Mouse (Mus musculus): ENCODE measurements around the gene Otud7b.

Gene Otud7b

GRCm38 (mm10) chr3:96084146-96084755 is 20.1 kb upstream of the Otud7b start:
- DNase-seq (ENCODE audit: low spot score in 2 of 2): no peak

DNA sequence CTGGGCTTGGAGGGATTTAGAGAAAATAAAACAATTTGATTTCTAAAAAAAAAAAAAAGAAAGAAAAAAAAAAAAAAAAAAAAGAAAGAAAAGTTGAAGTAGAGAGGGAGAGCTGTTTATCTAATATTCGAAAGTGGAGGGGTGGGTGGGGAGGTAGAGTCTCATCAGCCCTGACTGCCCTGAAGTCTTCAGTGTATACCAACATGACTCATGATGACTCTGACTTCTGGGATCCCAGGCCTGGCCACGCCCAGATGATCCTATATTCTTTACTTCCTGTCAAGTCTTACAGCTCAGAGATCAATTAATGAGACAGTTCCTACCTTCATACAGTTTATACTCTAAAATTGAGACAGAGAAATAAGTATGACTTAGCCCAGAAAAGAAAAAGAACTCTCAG is 17.1 kb upstream of the Otud7b start:
- DNase-seq (ENCODE audit: low spot score in 2 of 2): no peak

DNA sequence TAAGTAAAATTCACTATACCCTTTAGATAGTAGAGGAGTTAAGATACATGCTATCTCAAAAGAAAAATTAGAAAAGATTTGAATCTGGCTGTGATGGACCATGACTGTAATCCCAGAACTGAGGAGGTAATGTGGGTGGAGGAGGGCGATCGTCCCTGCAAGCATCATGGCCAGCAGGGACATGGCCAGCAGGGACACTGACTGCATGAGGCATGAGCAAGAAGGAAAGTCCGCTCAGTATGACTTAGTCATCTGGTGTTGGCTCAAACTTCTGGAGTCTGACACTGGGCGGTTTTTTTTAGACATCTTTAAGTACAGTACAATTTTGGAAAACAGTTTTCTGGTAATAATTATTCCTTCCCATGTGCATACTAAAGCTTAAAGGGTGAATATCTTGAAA is 16.5 kb upstream of the Otud7b start:
- DNase-seq (ENCODE audit: low spot score in 2 of 2): no peak

DNA sequence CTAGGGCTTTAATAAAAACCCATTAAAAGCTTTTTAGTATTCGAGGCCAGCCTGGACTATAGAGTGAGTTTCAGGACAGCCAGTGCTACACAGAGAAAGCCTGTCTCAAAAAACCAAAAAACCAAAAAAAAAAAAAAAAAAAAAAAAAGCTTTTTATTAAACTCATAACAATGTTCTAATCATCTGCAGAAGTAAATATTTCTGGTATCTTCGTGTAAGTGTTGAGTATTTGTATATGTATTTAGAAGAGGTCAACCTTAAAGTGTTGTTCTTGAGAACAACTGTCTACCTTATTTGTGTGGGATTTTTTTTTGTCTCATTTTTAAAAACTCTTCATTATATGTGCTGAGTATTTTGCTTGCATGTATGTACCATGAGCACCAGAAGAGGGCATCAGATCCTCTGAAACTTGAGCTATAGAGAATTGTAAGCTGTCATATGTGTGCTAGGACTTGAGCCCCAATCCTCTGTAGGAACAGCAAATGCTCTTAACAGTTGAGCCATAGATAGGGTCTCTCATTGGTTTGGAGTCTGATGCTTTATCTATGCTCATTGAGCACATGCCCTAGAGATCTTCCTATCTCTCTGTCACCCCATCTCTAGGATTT is 14.3 kb upstream of the Otud7b start:
- no peak for DNase-seq (ENCODE audit: low spot score in 2 of 2)

DNA sequence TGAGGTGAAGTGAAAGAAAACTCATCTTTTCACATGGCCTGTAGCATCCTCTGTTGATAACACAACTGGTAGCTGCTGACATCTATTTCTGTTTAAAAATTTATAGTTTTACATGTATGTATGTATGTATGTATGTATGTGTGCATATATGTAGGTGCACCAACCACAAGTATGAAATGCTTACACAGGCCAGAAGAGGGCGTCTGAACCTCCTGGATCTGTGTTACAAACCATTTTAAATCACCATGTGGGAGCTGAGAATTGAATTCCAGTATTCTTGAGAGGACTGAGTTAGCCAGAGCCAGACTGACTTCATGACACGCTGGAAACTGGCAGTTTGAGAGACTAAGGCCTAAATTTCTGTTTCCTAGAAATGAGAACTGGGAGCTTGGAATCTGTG is 13.2 kb upstream of the Otud7b start:
- DNase-seq (ENCODE audit: low spot score in 2 of 2): no peak

DNA sequence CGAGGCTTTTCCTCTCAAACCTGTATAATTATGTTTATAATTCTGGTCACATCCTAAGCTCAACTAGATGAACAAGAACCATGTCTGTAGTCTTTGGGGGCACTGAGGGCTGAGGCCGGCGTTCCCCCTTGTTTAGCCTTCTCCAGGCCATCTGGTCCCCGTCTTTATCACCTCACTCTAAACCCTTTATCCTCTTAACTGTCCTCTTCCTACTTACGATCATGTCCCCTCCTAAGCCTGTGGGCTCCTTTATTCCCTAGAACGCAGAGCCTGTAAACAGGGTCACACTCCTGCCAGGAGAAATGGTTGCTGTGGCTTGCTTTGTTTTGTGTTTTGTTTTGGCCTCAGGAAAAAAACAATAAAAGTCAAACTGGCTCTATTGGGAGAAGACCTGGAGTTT is 12.4 kb upstream of the Otud7b start:
- DNase-seq (ENCODE audit: low spot score in 2 of 2): no peak

- no peak for DNase-seq (ENCODE audit: low spot score in 2 of 2)
Measured at GRCm38 (mm10) chr3:96093509-96093908, 10.8 kb upstream of the Otud7b start.

DNA sequence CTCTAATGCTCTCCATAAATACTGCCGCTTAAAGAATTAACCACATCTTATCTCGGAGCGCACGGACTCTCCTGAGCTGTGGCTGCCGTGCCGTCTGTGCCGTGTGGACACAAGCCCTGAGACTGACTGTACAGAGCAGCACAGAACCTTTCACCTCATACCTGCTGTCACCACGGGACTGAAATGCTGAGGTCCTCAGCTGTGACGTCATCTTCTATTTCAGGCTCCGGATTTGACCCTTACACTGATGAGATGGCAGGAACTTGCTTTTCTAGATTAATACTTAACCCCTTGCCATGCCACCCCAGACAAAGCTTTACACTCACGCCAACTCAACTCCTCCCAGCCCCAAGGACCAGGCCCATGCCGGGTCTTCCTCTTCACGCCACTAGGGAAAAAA is 10.1 kb upstream of the Otud7b start:
- no peak for DNase-seq (ENCODE audit: low spot score in 2 of 2)

- DNase-seq (ENCODE audit: low spot score in 2 of 2): no peak
Measured at GRCm38 (mm10) chr3:96098168-96098567, 6.2 kb upstream of the Otud7b start.

GRCm38 (mm10) chr3:96098616-96099267 is 5.6 kb upstream of the Otud7b start:
- DNase-seq (ENCODE audit: low spot score in 2 of 2): no peak

- DNase-seq (ENCODE audit: low spot score in 2 of 2): no peak
Measured at GRCm38 (mm10) chr3:96102100-96102872, 2.0 kb upstream of the Otud7b start.

DNA sequence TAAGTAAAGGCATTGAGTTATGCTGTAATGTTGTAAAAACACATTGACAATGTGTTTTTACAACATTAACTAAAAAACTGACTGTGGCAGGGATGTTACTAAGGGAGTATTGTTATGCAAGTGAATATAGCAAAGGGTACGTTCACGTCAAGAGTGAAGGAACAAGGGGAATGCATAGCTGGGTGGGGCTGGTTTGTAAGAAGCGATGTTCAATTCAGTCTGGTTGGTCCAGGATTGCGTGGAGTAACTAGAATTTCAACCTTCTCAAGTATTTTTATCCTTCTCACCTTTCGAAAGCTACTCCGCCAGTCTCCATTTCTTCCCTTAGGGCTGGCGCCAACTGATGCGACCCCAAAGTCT is 446 bp upstream of the Otud7b start:
- DNase-seq (ENCODE audit: low spot score in 2 of 2): no peak

DNA sequence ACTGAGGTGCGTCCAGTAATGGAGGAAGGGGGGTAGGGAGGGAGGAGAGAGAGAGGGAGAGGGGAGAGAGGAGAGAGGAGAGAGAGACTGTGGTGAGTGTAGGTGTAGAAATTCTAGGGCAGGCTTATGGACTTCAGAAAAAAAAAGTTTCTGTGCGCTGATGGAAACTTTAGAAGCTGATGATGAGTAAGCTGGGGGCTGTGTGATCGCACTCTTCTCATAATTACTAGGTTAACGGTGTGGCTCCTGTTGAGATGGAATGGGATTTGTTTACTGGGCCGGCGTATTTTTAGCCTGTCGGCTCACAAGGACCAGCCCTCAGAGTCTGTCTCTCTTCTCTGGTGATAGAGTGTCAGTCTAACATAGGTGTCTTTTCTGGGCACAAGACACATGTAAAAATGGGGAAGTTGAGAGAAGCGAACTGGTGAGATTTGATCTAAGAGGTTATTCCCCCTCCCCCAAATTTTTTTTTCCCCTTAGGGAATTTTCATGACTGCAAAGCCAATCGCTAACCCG is 963 bp downstream of the Otud7b start:
- no peak for DNase-seq (ENCODE audit: low spot score in 2 of 2)

DNA sequence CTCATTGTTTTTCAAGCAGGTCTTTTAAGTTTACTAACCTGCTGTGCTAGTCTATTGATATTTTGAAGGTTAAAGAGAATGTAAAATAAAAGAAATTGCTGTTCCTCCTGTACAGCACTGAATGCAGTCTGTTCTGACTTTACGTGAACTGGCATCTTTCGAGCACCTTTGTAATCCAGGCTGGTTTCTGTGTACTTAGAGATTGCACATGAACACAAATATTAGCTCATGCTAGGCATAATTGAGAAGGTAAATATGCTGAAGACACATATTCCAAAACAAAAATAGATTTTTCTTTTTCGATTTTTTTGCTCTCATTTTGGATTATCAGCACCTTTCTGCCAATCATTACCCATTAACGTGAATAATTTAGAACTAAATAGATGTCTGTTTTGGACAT is 1.8 kb downstream of the Otud7b start:
- no peak for DNase-seq (ENCODE audit: low spot score in 2 of 2)

GRCm38 (mm10) chr3:96108315-96108714 is 4.0 kb downstream of the Otud7b start:
- DNase-seq (ENCODE audit: low spot score in 2 of 2): no peak

- no peak for DNase-seq (ENCODE audit: low spot score in 2 of 2)
Measured at GRCm38 (mm10) chr3:96113251-96113650, 8.9 kb downstream of the Otud7b start.

DNA sequence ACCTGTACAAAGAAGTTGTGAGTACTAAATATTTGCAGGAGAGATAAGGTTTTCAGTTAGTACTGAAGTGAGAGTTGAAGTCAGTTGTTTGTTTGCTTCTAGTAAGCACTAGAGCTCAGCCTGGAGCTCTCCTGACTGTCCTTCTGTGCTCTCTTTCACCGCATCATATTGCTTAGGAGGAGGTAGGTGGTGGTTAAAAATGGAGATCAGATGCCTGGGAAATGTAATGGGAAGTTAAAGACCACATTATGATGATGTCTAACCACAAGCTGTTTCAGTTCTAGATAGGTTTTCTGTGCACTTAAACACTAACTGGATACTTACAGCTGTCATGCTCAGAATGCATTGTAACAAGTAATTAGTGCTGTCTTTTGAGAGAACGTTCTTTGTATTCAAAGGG is 13.8 kb downstream of the Otud7b start:
- no peak for DNase-seq (ENCODE audit: low spot score in 2 of 2)

DNA sequence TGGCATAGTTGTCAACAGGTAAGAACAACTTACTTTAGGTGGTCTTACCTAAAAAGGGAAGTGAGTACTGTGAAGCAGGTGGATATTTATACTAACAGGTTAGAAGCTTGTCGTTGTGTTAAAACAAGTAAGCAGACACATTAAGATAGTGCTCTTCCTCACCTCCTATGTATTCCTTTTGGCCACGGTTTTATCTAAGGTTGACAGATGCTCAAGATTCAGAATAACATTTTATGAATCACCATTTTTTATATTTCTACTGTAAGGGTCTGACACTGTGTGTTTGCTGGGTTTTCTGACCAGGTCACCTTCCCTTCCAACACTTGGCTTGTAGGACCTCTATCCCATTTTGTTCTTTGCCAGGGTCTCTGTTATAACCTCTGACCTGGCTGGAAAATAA is 14.4 kb downstream of the Otud7b start:
- no peak for DNase-seq (ENCODE audit: low spot score in 2 of 2)

DNA sequence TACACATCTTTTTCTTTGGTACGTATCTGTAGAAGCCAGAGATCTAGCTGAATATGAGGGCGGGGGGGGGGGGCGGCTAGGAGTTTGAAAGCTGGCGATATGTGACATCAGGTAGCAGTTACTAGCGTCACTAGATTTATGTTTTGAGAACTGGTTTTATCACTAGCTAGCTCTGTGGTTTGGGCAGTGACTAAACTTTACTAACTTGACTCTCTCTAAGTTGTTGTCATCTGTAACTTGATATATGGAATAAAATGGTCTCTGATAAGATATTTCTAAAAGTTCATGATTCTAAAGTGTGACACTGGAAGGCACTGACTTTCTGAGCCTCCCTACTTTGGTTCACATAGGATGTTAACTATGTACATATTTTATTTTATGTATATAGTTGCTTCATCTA is 19.9 kb downstream of the Otud7b start:
- no peak for DNase-seq (ENCODE audit: low spot score in 2 of 2)

DNA sequence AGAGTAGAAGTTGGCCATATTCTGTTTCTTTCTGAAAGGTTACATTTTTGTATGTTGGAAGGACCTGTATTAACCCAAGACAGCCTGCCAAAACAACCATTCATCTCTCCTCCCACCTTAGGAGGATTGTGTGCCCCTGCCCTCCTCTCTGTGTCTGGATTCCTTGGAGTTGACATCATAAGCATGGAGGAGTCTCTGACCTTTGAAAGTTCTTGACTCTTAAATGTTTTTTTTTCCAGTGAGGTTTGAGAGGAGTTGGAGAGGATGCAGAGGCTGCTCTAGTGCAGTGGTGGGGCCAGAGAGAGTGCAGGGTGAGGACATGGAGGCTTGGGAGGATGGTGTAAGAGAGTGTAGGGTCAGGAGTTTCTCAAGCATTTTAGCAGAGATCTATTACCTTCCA is 23.8 kb downstream of the Otud7b start:
- no peak for DNase-seq (ENCODE audit: low spot score in 2 of 2)

DNA sequence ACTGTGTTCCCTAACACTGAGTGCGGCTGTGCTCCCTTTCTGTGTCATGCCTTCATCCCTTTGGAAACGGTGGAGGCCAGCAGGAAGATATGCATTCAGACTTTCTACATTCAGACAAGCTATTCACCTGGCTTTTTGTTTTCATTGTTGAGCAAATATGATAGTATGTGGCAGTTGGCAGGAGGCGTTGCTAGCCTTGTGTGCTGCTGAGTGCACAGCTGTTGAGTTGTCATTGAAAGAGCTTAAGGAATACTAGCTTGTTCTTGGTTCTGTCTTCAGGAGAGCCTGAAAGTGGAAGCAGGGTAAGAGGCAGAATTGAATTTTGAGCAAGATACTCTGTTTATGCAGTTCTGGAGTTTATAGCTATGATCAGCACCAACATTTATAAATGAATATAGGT is 28.2 kb downstream of the Otud7b start:
- no peak for DNase-seq (ENCODE audit: low spot score in 2 of 2)

DNA sequence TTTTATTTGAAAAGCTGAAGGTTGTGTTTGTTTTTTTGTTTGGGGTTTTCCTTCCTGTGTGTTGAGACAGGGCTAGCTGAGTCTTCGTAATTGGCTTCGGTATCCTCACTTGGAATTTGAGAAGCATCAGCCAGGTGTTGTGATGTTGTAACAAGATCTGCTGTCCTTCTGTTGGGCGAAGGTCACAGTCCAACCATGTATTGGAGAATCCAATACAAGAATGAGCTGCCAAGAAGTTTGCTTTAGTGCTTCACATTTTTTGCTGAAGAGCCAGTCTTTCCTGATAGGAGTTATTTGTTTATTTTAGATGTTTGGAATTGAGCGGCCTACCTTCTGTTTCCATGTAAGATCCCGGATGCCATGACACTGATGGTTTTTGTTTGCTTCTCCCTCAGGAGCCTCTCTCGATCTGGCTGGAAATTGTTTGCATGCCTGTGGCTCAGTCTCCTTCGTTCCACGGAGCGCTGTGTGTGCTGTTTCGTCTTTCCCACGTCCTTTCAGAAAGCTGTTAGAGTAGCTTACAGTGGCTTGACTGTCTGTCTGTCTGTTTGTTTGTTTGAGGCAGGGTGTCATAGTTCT is 29.1 kb downstream of the Otud7b start:
- DNase-seq (ENCODE audit: low spot score in 2 of 2): no peak
